Mouse (Mus musculus): Measurements from ENCODE around the gene Srebf1.

DNA sequence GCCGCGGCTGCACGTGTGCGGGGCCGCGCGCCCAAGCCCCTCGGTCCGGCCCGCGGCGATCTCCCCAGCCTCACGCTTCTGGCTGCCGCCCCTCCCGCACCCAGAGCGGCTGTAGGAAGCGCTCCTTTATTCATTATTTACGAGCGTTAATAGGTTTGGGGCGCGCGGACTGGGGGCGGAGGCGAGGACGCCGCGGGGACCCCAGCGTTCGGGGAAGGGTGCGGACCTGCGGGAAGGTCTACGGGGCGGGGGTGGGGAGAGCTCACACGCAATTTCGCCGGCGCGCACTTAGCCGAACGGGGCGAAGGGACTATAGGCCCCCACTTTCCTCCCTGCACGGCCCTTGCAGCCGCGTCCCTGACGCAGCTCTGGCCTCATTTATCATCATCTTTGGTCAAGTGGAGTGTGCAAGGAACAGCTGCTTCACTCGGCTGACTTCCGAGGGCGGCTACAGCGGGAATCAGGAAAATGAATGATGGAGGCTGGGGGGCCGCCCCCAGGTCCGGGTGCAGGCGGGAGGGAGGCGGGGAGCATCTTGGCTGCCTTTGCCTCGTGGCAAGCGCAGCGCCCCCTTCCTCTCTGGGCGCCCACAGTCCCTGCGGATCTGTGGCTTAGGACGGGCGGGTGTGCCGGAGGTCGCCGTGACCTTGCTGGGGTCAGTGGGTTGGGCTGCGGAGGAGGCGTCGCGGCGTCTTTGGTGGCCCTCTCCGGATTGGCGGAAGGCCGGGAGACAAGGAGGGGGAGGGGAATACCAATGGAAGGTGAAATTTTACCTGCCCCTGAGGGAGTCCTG lies 46.0 kb downstream of the Srebf1 start:
- TF ChIP-seq CTCF (IDR thresholded peaks at IDR 0.05; ENCODE audit: control insufficient read depth, insufficient read depth, low read length) (no peak), POLR2A (IDR thresholded peaks at IDR 0.05; ENCODE audit: borderline replicate concordance, control insufficient read depth, low read depth, low read length) (no peak)

Measured in bone marrow, adult 2 months (tissue).